Mouse (Mus musculus) lung, postnatal 10 days (tissue): ENCODE measurements around the gene Ccdc154.
"Not testable (repeated sequence)": the region's sequence is repeated elsewhere in the genome, so short reads cannot be mapped to it uniquely, and the experiment has no call there.

Experiments
- DNase-seq: peaks from one replicate; pipeline ENCODE4 v3.0.0; 2021

Ccdc154 gene

GRCm38 (mm10) chr17:25162161-25162560 is at the start of gene Ccdc154:
Ccdc154 (plus strand) TSS chr17:25162461.
- no peak for DNase-seq

DNA sequence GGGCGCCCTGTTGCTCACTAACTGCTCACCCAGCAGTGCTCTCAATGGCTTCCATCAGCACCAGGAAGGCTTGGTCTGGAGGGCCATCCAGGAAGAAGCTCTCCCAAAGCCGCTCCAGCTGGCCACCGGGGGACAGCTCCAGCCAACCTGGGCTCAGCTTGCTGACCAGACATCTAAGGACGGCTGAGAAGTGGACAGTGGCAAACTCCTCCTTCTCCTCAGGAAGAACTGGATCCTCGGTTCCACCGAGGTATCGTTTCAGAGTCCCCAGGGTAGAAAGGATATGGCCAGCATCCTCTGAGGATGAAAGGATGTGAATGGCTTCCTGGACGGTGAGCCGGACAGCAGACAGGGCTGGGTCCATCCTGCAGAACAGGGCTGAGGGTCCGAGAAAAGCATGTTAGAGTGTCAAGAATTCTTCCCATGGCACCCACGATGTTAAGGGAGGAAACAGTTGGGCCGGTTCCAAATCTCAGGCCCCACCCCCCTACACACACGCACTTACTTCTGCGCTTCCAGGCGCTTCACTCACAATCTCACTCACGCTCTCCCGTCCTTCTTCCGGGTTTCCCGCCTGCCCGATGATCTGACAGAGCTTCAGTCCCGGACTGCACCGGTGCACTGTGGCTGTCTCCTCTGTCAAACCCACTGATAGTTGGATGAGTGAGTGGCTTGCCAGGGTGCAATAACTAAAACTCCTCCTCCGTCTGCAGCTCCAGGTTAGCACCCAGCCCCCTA is 47.2 kb upstream of the Ccdc154 start:
- peak; percentile 59 for DNase-seq

DNA sequence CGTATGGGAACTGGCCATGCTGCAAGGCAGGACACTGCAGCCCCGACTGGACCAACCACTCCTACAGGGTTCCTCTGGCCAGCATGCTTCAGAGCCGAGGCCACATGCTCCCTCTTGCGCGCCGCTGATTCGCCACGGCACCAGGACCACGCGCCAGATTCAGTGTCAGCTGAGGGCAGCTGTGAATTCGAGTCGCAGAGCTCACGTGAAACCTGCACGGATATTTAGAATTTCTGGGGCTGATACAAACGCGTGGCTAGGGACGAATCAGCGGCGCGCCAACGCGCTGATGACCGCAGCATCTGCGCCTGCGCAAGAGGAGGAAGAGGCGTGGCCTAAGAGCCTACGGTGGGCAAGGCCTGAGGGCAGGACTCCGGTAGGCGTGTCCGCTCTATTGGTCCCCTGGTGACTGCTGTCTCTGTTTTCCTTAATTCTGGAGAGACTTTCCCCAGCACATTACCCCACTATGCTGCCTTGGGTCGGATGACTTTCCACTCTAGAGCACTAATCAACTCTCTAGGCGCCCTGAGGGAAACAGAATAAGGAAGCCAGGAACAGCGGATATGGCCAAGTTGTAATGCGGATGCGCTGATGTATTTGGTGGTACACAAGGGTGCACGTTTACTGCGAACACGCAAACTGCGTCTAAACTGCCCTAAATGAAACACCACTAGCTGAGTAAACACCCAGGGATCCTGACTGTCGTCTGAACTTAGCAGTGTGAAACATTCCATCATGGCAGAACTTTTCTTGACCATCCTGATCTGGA is 46.4 kb upstream of the Ccdc154 start, which contains the start of gene Telo2:
TSS of gene Telo2 (minus strand) at position 304 of the 769 bp plus-strand sequence.
- DNase-seq = peak; percentile 98

DNA sequence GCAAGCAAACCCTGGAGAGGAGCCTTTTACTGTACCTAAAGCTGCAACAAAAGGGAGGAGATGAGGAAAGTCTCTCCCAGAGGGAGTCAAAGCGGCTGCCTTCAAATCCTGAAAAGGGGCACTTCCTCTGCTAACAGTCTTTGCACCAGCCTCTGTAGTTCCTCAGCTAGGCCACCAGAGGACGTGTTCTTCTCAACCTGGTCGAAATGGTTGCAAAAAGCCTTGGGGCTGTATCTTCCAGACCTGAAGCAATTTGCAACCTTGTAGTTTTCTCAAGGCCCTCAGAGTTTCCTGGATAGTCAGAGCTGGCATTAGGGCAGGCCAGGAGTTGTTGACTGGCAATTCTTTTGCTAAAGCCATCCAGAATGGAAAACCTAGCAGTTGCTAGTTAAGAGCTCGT is 45.0 kb upstream of the Ccdc154 start:
- peak; percentile 47 for DNase-seq

DNA sequence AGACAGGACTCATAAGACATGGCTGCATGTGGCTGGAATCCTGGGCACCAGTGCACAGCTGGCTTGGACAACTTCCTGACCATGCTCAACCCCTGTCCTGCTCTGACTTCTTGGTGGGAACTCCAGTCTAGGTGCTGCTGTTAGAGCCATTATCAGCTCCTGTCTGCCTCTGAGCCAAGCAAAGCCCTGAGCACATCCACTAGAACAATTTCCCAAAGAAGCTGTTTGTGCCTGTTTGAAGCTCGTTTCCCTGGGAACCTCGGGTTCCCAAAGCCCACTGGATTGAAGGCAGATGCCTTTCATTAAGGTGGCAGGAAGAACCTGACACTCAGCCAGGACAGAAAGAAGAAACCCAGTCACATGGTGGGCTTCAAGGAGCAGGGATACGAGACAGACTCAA is 41.9 kb upstream of the Ccdc154 start, which contains the start of gene Ptx4:
TSS of gene Ptx4 (plus strand) at position 355 of the 400 bp plus-strand sequence.
- DNase-seq = no peak

- peak; percentile 35 for DNase-seq
These were observed 38.3 kb upstream of the Ccdc154 start for GRCm38 (mm10) chr17:25123979-25124378.

- DNase-seq = not testable (repeated sequence)
These were observed 36.7 kb upstream of the Ccdc154 start for GRCm38 (mm10) chr17:25125442-25126060.

DNA sequence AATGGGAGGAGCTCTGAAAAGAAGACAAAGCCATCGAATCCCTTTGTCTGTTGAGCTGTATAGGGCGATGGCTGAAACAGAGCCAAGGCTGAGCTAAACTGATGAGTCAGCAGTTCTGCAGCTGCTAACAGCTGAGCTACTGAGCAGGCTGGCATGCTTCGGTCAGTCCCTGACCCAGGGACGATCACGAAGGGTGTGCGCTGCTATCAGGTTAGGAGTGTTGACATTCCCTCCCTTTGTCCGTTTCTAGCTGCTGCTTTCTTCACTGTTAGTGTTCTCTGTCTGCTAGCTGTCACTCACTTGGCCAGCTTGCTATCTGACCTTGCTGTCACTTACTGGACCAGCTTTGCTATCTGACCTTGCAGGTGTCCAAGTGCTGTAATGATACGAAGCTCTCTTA is 35.2 kb upstream of the Ccdc154 start:
- DNase-seq = no peak

- DNase-seq = no peak
These were observed 34.6 kb upstream of the Ccdc154 start for GRCm38 (mm10) chr17:25127681-25128080.

GRCm38 (mm10) chr17:25130060-25130459 is 32.2 kb upstream of the Ccdc154 start:
- no peak for DNase-seq

GRCm38 (mm10) chr17:25133275-25133698 is 29.0 kb upstream of the Ccdc154 start, which contains the start of gene Clcn7:
Clcn7 (plus strand) TSS chr17:25133391.
- DNase-seq = peak; percentile 96

DNA sequence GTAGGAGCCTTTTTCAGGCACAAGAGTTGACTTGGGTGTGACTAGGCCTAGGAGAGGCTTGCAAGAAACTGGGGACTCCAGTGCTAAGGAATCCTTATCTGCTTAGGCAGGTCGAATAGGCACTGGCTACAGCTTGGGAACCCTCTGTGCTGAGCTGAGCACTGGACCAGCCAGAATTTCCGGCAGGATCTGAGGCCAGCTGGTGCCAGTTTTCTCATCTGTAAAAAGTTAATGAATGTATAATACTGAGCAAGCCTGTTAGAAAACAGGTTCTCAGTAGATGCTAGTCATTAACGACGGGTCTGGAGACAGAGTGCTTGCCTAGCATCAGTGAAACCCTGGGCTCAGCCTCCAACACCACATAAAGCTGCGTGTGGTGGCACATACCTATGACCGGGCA is 26.6 kb upstream of the Ccdc154 start:
- no peak for DNase-seq

- DNase-seq = no peak
These were observed 23.5 kb upstream of the Ccdc154 start for GRCm38 (mm10) chr17:25138803-25139202.

DNA sequence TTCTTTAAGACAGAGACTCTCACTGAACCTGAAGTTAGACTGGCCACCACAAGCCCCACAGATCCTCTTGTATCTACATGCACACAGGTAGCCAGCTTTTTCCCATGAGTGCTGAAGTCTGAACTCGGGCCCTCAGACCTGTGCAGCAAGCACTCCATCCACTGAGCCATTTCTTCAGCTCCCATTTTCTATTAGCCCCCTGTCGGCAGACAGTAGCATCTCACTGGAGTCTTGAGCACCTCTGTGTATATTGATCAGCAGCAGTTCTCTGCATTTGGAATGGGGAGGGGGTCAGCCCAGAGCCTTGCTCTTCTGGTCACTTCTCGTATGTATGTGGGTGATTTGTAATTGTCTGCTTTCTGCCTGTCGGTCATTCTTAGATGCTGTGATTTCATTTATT is 22.3 kb upstream of the Ccdc154 start:
- DNase-seq = peak; percentile 41

GRCm38 (mm10) chr17:25163387-25163786 is 1.1 kb downstream of the Ccdc154 start:
- no peak for DNase-seq

DNA sequence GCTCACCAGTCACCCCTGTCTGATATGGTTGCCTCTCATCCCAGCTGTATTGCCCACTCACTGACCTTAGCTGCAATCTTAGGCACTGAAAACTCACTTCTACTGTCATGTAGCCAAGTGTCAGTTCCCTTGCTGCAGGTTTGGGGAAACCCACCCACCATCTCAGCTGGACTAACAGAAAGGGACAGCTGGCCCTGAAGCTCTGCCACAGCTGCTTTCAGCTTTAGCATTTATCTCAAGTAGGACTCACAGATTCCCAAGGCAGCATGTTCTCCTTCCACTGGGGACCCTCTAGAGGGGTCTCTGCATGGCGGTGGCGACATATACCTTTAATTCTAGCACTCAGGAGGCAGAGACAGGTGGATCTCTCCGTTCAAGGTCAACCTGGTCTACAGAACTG is 2.5 kb downstream of the Ccdc154 start:
- DNase-seq = no peak

GRCm38 (mm10) chr17:25165970-25166671 is 3.9 kb downstream of the Ccdc154 start:
- no peak for DNase-seq

DNA sequence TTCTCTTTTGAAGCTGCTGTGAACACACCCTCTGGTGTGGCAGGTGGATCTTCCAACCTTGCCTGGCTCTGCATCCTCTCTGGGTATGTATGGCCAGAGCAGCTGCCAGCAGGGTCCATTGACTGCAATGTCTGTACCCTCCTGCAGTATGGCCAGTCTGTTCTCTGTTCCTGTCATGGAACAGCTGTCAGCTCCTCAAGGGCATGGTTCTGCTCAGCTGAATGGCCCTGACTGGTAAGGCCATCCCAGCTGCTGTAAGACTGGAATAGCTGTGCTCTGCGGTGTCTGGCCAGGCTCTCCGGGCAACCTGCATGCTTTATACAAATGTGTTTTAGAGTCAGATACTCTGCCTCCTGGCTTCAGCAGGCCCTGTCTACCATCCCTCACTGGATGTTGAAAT is 7.4 kb downstream of the Ccdc154 start:
- DNase-seq = no peak

DNA sequence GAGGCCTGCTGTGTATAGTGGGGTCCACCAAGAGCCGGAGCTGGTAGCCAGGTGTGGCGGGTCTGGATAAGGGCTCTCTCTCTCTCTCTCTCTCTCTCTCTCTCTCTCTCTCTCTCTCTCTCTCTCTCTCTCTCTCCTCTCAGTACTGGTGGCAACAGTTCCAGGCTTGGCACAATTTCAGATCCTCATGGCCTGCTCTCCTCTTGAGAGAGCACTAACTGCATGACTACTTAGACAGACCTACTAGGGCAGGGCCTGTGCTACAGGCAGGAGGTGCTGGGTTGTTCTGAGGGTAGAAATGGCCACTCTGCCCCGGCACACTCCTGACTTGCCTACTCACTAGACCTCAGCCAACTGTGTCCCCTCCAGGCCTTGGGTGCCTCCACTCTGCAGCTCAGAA is 10.3 kb downstream of the Ccdc154 start:
- DNase-seq = peak; percentile 29

DNA sequence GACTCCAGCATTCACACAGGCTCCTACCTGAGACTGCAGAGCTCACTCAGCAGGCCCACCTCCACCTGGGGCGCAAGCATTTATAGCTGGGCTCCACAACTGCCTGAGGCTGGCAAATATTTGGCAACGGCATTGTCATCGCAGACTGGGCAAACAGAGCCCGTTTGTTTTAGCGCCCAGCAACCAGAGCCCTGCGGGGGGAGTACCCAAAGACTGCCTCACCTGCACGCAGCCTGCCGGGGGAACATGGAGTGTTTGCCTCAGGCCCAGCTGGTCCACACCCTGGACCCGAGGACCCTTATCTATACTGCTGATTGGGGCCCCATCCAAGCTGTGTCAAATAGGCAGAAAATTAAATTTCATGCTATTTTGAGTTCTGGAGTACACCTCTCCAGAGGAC is 13.2 kb downstream of the Ccdc154 start, which contains the start of gene Gm38655:
TSS of gene Gm38655 (minus strand) at position 61 of the 400 bp plus-strand sequence.
- DNase-seq = peak; percentile 51

GRCm38 (mm10) chr17:25183232-25183631 is 21.0 kb downstream of the Ccdc154 start:
- DNase-seq = no peak

DNA sequence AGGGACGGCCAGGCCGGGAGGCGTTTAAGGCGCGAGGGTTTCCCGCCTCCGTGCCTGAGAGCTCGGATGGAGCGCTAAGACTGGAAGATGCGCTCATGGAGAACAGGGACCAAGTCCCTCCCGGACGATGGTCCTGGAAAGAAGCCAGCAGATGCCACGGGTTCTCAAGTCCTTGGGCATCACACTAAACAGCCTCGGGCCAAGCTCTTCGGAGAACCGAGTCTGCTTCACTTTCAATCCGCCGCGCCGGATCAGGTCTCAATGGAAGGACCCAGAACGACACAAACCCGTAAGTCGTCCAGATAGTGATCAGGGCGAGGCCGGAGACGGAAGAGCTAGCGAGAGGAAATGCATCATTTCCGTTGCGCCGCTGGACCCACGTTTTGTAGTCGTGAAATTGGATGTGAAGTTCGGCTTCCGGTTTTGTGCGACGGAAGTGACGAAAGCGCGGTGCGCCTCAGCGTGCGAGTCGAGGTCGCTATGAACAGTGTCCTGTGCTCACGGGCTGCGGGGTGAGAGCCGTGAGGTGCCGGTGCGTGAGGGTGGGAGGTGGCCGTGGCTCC is 21.9 kb downstream of the Ccdc154 start, which contains the start of gene BC003965:
TSS of gene BC003965 (plus strand) at position 426 of the 563 bp plus-strand sequence.
- DNase-seq = peak; percentile 98
